Mouse (Mus musculus): ENCODE results near the gene Grik4. TPM values are rescaled to one million over a fixed set of nuclear protein-coding genes. Genes with fewer than 3 reads are reported as not detected.
A peak's percentile ranks its signal among the peaks of the same experiment; 100 is the strongest.

Gene Grik4
- total RNA-seq, 2 experiments from 2014 or later, result 0.07 TPM; not detected in 1

GRCm38 (mm10) chr9:42520587-42521084 lies 423.7 kb downstream of the Grik4 start:
- intact Hi-C loops (cut with DNase I), result no loop called here
- peak; percentile 17 to 33 for DNase-seq

GRCm38 (mm10) chr9:42518163-42518562 lies 426.1 kb downstream of the Grik4 start:
- DNase-seq, result no peak
- intact Hi-C loops (cut with DNase I), result no loop called here

GRCm38 (mm10) chr9:42513159-42513558 lies 431.1 kb downstream of the Grik4 start:
- no peak for DNase-seq
- intact Hi-C loops (cut with DNase I), result no loop called here

GRCm38 (mm10) chr9:42512312-42512711 lies 432.0 kb downstream of the Grik4 start:
- intact Hi-C loops (cut with DNase I), result no loop called here
- DNase-seq, result no peak

GRCm38 (mm10) chr9:42508235-42508634 lies 436.1 kb downstream of the Grik4 start:
- intact Hi-C loops (cut with DNase I), result no loop called here
- no peak for DNase-seq

- DNase-seq, result no peak
- intact Hi-C loops (cut with DNase I), result no loop called here
Observed at GRCm38 (mm10) chr9:42507709-42508108, 436.6 kb downstream of the Grik4 start, which contains the start of gene Tbcel. Gene Tbcel (minus strand): TSS chr9:42507809.

GRCm38 (mm10) chr9:42507022-42507421 lies 437.3 kb downstream of the Grik4 start:
- DNase-seq, result no peak
- intact Hi-C loops (cut with DNase I), result no loop called here

- DNase-seq, result no peak
- intact Hi-C loops (cut with DNase I), result no loop called here
Observed at GRCm38 (mm10) chr9:42504971-42505510, 439.3 kb downstream of the Grik4 start.

GRCm38 (mm10) chr9:42504559-42504958 lies 439.7 kb downstream of the Grik4 start:
- intact Hi-C loops (cut with DNase I), result no loop called here
- DNase-seq, result no peak

GRCm38 (mm10) chr9:42503709-42504108 lies 440.6 kb downstream of the Grik4 start:
- intact Hi-C loops (cut with DNase I), result no loop called here
- DNase-seq, result no peak

GRCm38 (mm10) chr9:42496296-42496695 lies 448.0 kb downstream of the Grik4 start:
- DNase-seq, result no peak
- intact Hi-C loops (cut with DNase I), result no loop called here

- no peak for DNase-seq
- intact Hi-C loops (cut with DNase I), result no loop called here
Observed at GRCm38 (mm10) chr9:42491780-42492179, 452.5 kb downstream of the Grik4 start.

GRCm38 (mm10) chr9:42490589-42491382 lies 453.5 kb downstream of the Grik4 start:
- intact Hi-C loops (cut with DNase I), result no loop called here

GRCm38 (mm10) chr9:42488071-42488470 lies 456.2 kb downstream of the Grik4 start:
- intact Hi-C loops (cut with DNase I), result no loop called here
- DNase-seq, result no peak

More at GRCm38 (mm10) chr9:42490589-42491382, 453.5 kb downstream of the Grik4 start:
- no peak for DNase-seq

- no peak for DNase-seq
- intact Hi-C loops (cut with DNase I), result no loop called here
Observed at GRCm38 (mm10) chr9:42486913-42487312, 457.4 kb downstream of the Grik4 start.

GRCm38 (mm10) chr9:42484667-42485066 lies 459.6 kb downstream of the Grik4 start:
- DNase-seq, result no peak
- intact Hi-C loops (cut with DNase I), result no loop called here

GRCm38 (mm10) chr9:42482944-42483343 lies 461.3 kb downstream of the Grik4 start:
- DNase-seq, result no peak
- intact Hi-C loops (cut with DNase I), result no loop called here

- no peak for DNase-seq
- intact Hi-C loops (cut with DNase I), result no loop called here
Observed at GRCm38 (mm10) chr9:42476166-42476565, 468.1 kb downstream of the Grik4 start.

GRCm38 (mm10) chr9:42474244-42474643 lies 470.0 kb downstream of the Grik4 start:
- intact Hi-C loops (cut with DNase I), result no loop called here
- no peak for DNase-seq

GRCm38 (mm10) chr9:42471921-42472747 lies 472.2 kb downstream of the Grik4 start:
- intact Hi-C loops (cut with DNase I), result no loop called here
- peak; percentile 86 to 91 for DNase-seq

GRCm38 (mm10) chr9:42471214-42471613 lies 473.1 kb downstream of the Grik4 start:
- DNase-seq, result peak; percentile 66 to 68
- intact Hi-C loops (cut with DNase I), result no loop called here
